Mouse (Mus musculus) lung, postnatal 0 days (tissue): ENCODE results near the gene Bod1l.

Experiments
- CTCF ChIP-seq: IDR thresholded peaks from 2 replicates; pipeline ENCODE4 v1.5.1; 2016; ENCODE audit warnings: antibody characterized with exemption, mild to moderate bottlenecking
- EP300 ChIP-seq: IDR thresholded peaks from 2 replicates; pipeline ENCODE4 v1.6.1; 2016; ENCODE audit warnings: antibody characterized with exemption, mild to moderate bottlenecking, control low read depth

- TF ChIP-seq CTCF (no peak), EP300 (no peak)
Measured at GRCm38 (mm10) chr5:41845558-41845937, 1.4 kb upstream of the Bod1l start.
